Mouse (Mus musculus): Measurements from ENCODE around the gene Smarcb1.

GRCm38 (mm10) chr10:75853452-75853851 lies 68.0 kb downstream of the Smarcb1 start:
- TF ChIP-seq CTCF (IDR thresholded peaks at IDR 0.05), result peak; percentile 84
- TF ChIP-seq EP300 (IDR thresholded peaks at IDR 0.05), result no peak
